Mouse (Mus musculus) hindbrain, embryonic 10.5 days (tissue): ENCODE measurements around the gene Ercc8. TPM values are rescaled to one million over a fixed set of nuclear protein-coding genes. Genes with fewer than 3 reads are reported as not detected.

ENCODE experiments used
- DNase-seq: peaks from one replicate; pipeline ENCODE4 v3.0.0-alpha.2; 2017; ENCODE audit warnings: low spot score
- H3K27ac ChIP-seq: fragments of 300-500 bp; sonication (generic); 2 replicates; pipeline ENCODE4 v1.5.1; 2016; ENCODE audit warnings: mild to moderate bottlenecking, moderate library complexity
- H3K27me3 ChIP-seq: fragments of 300-500 bp; sonication (generic); 2 replicates; pipeline ENCODE4 v1.6.1; 2016; ENCODE audit warnings: mild to moderate bottlenecking; ENCODE audit not compliant: poor library complexity, insufficient read depth, severe bottlenecking
- H3K36me3 ChIP-seq: fragments of 300-500 bp; sonication (generic); 2 replicates; pipeline ENCODE4 v1.6.1; 2016; ENCODE audit warnings: mild to moderate bottlenecking, moderate library complexity
- H3K4me1 ChIP-seq: fragments of 300-500 bp; sonication (generic); replicated peaks from 2 replicates; pipeline ENCODE4 v1.6.1; 2016; ENCODE audit warnings: mild to moderate bottlenecking
- H3K4me3 ChIP-seq: fragments of 300-500 bp; sonication (generic); 2 replicates; pipeline ENCODE4 v1.5.1; 2016; ENCODE audit warnings: mild to moderate bottlenecking, moderate library complexity
- H3K9me3 ChIP-seq: fragments of 300-500 bp; sonication (generic); 2 replicates; pipeline ENCODE4 v1.6.1; 2016; ENCODE audit warnings: mild to moderate bottlenecking, moderate library complexity
- WGBS: fragments of 180-500 bp; shearing (Covaris S2); methylation state at CpG from one replicate; pipeline ENCODE4 v1.1.7; 2016; 5-methylcytosine and 5-hydroxymethylcytosine counted together
- polyA plus RNA-seq: library from polyadenylated mRNA; unstranded; fragments of >200 nt; fragmentation: Nextera tagmentation; extraction: Ambion mirVana; gene quantifications from 2 replicates; pipeline ENCODE4 v1.2.1, GENCODE M21; 2016

Gene Ercc8
- 21.7 and 24.9 TPM in 2 replicates for polyA plus RNA-seq

DNA sequence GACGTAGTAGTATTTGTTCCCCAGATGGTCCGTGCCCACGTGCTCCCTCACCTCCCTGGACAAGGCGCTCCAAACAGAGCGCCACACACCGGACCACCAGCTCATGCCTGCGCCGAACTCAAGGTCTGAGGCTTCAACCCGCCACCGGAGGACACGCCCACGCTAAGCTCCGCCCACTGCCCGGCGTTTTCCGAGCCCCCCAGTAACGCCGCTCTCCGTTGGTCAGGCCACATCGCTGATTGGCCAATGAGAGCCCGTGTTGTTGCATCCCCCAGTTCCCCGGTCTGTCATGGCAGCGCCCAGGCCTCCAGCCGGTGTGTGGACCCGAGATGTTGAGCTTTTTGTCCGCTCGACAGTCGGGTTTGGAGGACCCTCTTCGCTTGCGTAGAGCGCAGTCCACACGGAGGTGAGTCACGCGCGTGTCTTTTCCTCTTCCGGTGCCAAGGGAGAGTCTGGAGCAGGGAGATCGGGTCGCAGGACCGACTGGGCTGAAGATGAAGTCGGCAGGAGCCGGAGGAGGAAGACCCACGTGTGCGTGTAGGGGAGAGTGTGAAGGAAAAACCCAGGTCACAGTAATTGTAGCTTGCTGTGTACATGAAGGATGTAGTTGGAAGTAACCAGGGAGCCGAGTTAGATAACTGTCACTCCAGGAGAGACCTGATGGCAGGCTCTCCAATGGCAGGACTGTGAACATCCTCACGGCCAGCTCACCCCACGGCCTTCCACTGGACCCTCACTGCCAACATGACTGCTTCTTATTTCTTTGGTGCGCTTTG, at the start of gene Ercc8, which contains the start of gene Ndufaf2:
Gene Ercc8 (plus strand): TSS at position 267 of the 776 bp plus-strand sequence.
Gene Ndufaf2 (minus strand): TSS at position 159 of the 776 bp plus-strand sequence.
- H3K4me1 ChIP-seq, result peaks cover 20% of the 10 kb centered on the region
- DNase-seq, result peak; percentile 98
- H3K27me3 ChIP-seq, result no peaks in the 10 kb centered on the region
- peak within 1 kb of the TSS; percentile 94 for H3K4me3 ChIP-seq
- under 1% methylated on average over 47 of the region's 47 CpGs for WGBS
- peak within 1 kb of the TSS; percentile 86 for H3K27ac ChIP-seq
- H3K36me3 ChIP-seq, result peaks cover 17% of the 10 kb centered on the region
- no peaks in the 10 kb centered on the region for H3K9me3 ChIP-seq

DNA sequence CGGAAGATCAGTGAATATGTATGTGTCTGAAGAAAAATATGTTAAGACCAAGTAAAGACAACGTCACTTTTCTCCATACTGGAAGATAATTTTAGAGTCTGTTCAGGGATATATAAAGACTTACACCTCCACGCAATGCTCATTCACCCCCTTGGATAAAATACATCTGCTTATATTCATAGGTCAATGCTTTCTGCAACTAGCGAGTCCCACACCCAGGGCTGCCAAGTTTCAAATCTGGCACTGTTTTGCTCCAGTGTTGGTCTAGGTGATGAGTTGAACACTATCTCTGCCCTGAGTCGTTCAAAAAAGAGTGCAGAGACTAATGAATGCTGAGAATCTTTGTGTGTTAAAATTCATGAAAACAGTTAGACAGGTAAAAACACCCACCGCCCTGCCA, 47.6 kb upstream of the Ercc8 start:
- H3K27ac ChIP-seq, result no peak overlapping the region
- 90% methylated on average over 6 of the region's 6 CpGs for WGBS
- no peaks in the 10 kb centered on the region for H3K36me3 ChIP-seq
- peaks cover 5% of the 10 kb centered on the region for H3K4me1 ChIP-seq
- no peaks in the 10 kb centered on the region for H3K9me3 ChIP-seq
- no peak for DNase-seq
- H3K27me3 ChIP-seq, result no peaks in the 10 kb centered on the region
- H3K4me3 ChIP-seq, result no peak overlapping the region

DNA sequence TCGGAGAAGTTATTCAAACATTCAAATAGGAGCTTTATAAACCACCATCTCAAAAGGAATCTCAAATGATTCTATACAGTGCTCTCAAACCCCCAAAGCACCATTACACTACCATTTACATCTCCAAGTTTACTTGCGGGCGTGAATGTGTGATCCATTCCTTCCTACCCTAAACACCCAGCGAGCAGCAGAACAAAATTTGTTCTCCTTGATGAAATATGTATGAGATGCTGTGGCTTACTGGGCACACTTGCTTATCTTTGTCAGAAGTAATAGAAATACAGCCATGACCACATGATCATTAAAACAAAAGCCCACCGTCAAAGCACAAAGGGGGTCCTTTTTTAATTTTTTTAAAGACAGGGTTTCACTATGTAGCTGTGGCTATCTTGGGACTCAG, 45.0 kb upstream of the Ercc8 start:
- no peak for DNase-seq
- H3K36me3 ChIP-seq, result no peaks in the 10 kb centered on the region
- no peaks in the 10 kb centered on the region for H3K9me3 ChIP-seq
- H3K27ac ChIP-seq, result no peak overlapping the region
- H3K27me3 ChIP-seq, result no peaks in the 10 kb centered on the region
- no peak overlapping the region for H3K4me3 ChIP-seq
- H3K4me1 ChIP-seq, result no peaks in the 10 kb centered on the region
- 90% methylated on average over 5 of the region's 5 CpGs for WGBS

DNA sequence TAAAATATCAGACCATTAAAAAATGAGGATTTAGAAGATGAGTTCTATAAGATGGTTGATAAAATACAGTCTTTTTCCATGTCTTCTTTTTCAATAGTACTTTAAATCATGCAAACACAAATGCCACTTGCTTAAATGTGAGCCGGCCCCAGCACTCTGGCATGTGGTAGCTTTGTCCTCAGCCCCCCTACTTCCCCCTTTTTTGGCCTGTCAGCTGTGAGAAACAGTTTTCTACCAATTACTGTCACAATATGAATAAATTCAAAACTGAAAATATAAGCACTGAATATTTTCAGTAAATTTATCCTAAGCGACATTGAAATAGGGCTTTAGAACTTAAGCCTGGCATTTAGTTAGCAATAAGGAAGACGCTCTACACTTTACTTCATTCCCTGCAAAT, 44.3 kb upstream of the Ercc8 start:
- Histone ChIP-seq H3K9me3 (no peaks in the 10 kb centered on the region), H3K4me3 (no peak overlapping the region), H3K27ac (no peak overlapping the region), H3K4me1 (no peaks in the 10 kb centered on the region), H3K36me3 (no peaks in the 10 kb centered on the region), H3K27me3 (no peaks in the 10 kb centered on the region)
- 85% methylated on average over 3 of the region's 3 CpGs for WGBS
- DNase-seq, result no peak

DNA sequence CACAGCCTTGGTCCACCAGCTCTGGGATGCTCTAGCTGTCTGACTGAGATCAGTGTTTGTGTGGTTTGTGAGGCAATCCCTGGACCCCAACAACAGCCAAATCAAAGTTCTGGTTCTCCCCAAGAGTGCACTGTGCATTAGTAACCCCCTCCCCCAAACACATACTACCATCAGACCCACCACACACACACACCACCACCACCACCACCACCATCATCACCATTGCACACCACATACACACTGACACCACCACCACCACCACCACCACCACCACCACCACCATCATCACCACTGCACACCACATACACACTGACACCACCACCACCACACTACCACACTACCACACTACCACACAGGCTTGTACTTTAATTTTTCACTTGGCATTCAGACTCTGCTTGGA, 40.9 kb upstream of the Ercc8 start:
- no peak overlapping the region for H3K27ac ChIP-seq
- H3K4me3 ChIP-seq, result no peak overlapping the region
- DNase-seq, result no peak
- no peaks in the 10 kb centered on the region for H3K9me3 ChIP-seq
- no peaks in the 10 kb centered on the region for H3K27me3 ChIP-seq
- peaks cover 9% of the 10 kb centered on the region for H3K4me1 ChIP-seq
- no peaks in the 10 kb centered on the region for H3K36me3 ChIP-seq

DNA sequence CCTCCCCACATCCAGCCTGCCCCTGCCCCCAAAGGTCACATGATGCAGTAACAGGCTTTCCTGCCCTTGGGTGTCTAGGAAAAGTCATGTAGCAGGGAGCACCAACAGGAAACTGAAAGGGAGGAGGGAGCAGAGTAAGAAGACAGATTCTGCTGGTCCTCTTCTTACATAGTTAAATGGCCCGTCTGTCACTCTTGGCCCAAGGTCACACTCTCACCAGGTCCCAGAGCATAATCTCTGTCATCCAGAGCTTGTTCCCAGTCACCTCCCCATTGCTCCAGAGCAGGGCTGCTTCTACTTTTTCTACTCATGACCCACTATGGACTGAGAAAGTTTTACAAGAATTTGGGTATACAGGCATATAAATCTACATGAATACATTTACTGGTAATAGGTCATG, 40.3 kb upstream of the Ercc8 start:
- H3K4me1 ChIP-seq, result peaks cover 14% of the 10 kb centered on the region
- DNase-seq, result no peak
- H3K9me3 ChIP-seq, result no peaks in the 10 kb centered on the region
- H3K27ac ChIP-seq, result no peak overlapping the region
- 70% methylated on average over 1 of the region's 1 CpGs for WGBS
- H3K27me3 ChIP-seq, result no peaks in the 10 kb centered on the region
- no peaks in the 10 kb centered on the region for H3K36me3 ChIP-seq
- no peak overlapping the region for H3K4me3 ChIP-seq

DNA sequence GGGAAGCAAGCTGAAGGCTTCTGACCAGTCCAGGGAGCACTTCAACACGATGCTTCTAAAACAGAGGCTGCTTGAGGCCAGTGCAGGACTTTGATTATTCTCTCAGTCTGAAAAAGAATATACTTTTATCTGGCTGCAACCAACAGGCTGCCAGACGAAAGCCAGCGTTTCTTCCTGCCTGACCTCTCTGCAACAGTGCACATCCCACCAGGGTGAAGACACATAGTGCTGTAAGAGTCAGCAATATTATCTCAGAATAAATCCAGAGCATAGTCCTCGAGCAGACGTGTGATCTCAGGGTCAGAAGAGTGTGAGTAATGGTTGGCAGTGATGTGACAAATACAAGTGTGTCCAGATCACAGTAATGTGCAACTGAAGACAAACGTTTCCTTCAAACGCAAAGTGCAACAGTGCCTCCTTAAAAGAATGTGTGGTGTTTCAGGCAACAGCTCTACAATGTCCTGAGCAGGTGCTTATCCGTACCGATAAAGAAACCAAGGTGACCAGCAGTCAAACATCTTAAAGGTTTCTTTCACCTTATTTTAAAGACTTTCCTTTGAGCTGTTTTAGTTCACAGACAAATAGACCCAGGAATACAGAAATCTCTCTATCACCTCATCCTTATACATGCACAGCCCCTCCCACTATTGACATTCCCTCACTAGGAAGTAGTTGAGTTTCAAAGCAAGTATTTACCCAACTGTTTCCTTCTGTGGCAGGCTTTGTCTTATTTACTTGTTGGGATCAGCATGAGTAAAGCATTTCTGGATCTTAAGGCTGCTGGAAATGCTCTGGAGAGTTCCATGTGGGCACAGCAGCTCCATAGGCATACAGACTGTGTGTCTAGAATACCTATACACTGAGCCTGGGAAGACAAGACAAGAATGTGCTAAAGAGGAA, 38.9 kb upstream of the Ercc8 start:
- WGBS, result 85% methylated on average over 9 of the region's 9 CpGs
- no peaks in the 10 kb centered on the region for H3K9me3 ChIP-seq
- no peaks in the 10 kb centered on the region for H3K36me3 ChIP-seq
- no peak overlapping the region for H3K27ac ChIP-seq
- no peaks in the 10 kb centered on the region for H3K27me3 ChIP-seq
- peaks cover 26% of the 10 kb centered on the region for H3K4me1 ChIP-seq
- no peak overlapping the region for H3K4me3 ChIP-seq
- no peak for DNase-seq

DNA sequence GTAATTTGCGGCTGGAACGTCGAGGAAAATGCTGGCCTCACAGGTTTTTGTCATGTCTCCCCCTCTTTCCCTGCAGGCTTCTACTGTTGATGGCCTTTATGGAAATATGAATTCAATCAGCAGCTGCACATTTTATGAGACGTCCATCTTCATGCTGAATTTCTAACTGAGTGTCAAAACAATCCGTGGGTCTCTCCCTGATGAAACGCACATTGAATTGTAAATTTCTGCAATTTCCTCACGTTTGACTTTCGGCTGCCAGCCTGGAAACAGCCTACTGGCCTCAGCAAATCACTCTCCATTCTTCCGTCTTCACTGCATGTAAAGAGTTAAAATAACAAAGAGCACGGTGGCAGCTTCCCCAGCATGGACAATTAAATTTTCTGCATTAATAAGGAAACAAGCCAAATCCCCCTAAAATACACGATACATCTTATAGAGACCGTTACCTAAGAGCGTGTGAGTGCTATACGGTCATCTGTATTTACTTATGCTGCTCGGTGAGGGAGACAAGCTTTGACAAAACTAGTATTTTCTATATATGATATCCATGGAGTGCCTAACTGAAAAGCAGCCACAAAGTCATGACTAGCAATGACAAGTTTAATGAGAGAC, 35.3 kb upstream of the Ercc8 start:
- Histone ChIP-seq H3K27ac (peak overlapping the region; percentile 50), H3K4me1 (peaks cover 26% of the 10 kb centered on the region), H3K9me3 (no peaks in the 10 kb centered on the region), H3K4me3 (no peak overlapping the region), H3K27me3 (no peaks in the 10 kb centered on the region), H3K36me3 (no peaks in the 10 kb centered on the region)
- 49% methylated on average over 15 of the region's 15 CpGs for WGBS
- DNase-seq, result no peak

DNA sequence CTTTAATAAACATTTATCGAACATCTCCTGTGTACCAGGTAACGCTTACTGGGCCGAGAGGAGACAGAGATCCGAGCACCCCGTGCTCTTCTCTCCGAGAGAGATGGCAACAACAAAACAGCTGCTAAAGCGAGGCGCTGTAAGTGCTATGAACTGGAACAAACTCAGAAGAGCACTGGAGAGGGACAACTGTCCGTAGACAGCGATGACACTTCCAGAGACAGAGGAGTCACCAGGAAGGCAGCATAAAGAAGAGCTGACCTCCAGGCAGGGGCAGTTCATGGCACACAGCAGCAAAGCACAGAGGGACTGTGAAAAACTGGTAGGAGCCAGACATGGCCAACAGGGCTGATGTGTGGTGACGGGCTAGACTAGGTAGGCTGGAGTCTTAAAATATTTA, 34.4 kb upstream of the Ercc8 start:
- no peak for DNase-seq
- H3K27me3 ChIP-seq, result no peaks in the 10 kb centered on the region
- WGBS, result 65% methylated on average over 11 of the region's 11 CpGs
- H3K36me3 ChIP-seq, result no peaks in the 10 kb centered on the region
- peaks cover 26% of the 10 kb centered on the region for H3K4me1 ChIP-seq
- no peak overlapping the region for H3K4me3 ChIP-seq
- no peaks in the 10 kb centered on the region for H3K9me3 ChIP-seq
- peak overlapping the region; percentile 63; the same call in 1 of the 2 replicates for H3K27ac ChIP-seq

DNA sequence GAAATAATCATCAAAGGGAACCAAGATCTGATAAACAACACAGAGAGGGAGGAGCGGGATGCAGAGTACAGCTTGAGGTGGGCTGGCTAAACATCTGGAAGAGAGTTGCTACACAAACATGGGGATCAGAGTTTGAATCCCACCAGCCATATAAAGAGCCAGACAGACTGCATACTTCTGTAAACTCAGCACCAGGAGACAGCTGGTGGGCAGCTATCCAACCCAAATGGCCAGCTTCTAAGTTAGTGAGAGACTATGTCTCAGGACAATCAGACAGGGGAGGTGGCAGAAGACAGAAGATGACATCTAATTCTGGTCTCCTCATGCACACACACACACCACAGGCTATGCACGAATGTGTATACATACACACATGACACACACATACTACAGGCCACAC, 32.3 kb upstream of the Ercc8 start:
- Histone ChIP-seq H3K4me1 (peaks cover 22% of the 10 kb centered on the region), H3K27me3 (no peaks in the 10 kb centered on the region), H3K27ac (no peak overlapping the region), H3K36me3 (no peaks in the 10 kb centered on the region), H3K9me3 (no peaks in the 10 kb centered on the region), H3K4me3 (no peak overlapping the region)
- DNase-seq, result no peak
- 92% methylated on average over 2 of the region's 2 CpGs for WGBS

DNA sequence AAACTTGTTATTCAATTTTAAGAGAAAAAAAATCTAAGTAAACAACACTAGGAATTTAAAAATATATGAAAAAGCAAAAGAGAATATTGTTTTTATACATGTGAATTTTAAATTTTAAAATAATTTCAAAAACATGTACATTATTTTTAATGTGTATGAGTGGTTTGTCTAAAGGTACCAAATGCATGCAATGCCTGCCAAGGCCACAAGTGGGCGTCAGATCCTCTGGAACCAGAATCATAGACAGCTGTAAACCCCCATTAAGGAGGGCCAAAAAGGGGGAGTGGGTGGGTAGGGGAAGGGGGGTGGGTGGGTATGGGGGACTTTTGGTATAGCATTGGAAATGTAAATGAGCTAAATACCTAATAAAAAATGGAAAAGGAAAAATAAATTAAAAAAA, 31.4 kb upstream of the Ercc8 start:
- no peaks in the 10 kb centered on the region for H3K36me3 ChIP-seq
- WGBS, result 3% methylated on average over 1 of the region's 1 CpGs
- H3K4me1 ChIP-seq, result peaks cover 22% of the 10 kb centered on the region
- no peak overlapping the region for H3K27ac ChIP-seq
- no peaks in the 10 kb centered on the region for H3K9me3 ChIP-seq
- no peaks in the 10 kb centered on the region for H3K27me3 ChIP-seq
- peak; percentile 51 for DNase-seq
- no peak overlapping the region for H3K4me3 ChIP-seq

DNA sequence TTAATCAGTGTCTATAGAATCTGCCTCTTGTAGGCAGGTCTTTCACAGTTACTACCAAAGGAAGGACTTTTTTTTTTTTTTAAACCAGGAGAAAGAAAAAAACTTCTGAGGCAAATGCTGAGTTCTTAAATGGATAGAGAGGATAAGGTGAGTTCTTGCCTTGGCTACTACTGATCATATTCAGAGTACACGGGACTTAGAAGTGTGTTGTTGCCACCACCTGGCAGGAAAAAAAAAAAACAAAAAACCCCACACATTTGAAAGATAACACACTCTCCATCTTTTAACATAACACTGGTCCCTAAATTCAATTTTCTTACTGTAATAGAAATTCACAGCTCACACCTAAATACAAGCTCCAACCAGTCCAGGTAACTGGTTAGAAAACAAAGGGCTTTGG, 30.6 kb upstream of the Ercc8 start:
- WGBS, result 79% methylated on average over 1 of the region's 1 CpGs
- Histone ChIP-seq H3K4me3 (no peak overlapping the region), H3K9me3 (no peaks in the 10 kb centered on the region), H3K4me1 (peaks cover 16% of the 10 kb centered on the region), H3K27ac (no peak overlapping the region), H3K36me3 (no peaks in the 10 kb centered on the region), H3K27me3 (no peaks in the 10 kb centered on the region)
- DNase-seq, result no peak

DNA sequence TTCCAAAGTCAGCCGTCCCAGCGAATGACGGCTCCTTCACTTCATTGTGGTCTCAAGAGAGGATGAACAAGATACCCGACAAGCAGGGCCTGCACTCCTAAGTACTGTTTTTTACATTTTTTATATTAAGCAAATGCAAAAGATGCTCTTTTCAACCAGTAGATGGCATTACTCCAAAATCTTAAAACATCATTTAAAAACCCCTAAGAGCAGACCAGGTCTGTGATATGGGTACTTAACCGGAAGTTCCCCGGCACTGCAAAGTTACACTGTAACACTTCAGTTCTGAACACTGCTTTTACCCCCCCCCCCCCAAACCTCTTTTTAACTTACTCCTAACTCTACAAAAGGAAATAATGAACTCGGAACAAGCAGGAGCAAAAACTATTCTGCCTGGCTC, 29.5 kb upstream of the Ercc8 start:
- WGBS, result 66% methylated on average over 7 of the region's 7 CpGs
- Histone ChIP-seq H3K36me3 (no peaks in the 10 kb centered on the region), H3K27ac (no peak overlapping the region), H3K27me3 (no peaks in the 10 kb centered on the region), H3K4me1 (peaks cover 8% of the 10 kb centered on the region; the same call in 1 of the 2 replicates), H3K4me3 (no peak overlapping the region), H3K9me3 (no peaks in the 10 kb centered on the region)
- DNase-seq, result no peak
